Mouse (Mus musculus) CH12.LX (cell line): Measurements from ENCODE around the gene Cdc123.

ENCODE experiments used
- CTCF ChIP-seq, 2 experiments: IDR thresholded peaks in 1 of 2; conservative IDR thresholded peaks in 1 of 2; 2 replicates each; pipeline ENCODE4 v1.5.1; 2011 to 2012; ENCODE audit warnings: low read depth in 2 of 2, low read length in 2 of 2, improper control_type of control experiment in 1 of 2, inconsistent platforms in 1 of 2, mild to moderate bottlenecking in 1 of 2, moderate library complexity in 1 of 2
- EP300 ChIP-seq: IDR thresholded peaks from 2 replicates; pipeline ENCODE4 v1.6.1; 2011; ENCODE audit warnings: low read length, improper control_type of control experiment
- POLR2A ChIP-seq: IDR thresholded peaks from 2 replicates; pipeline ENCODE4 v1.6.1; 2011; ENCODE audit warnings: low read depth, mild to moderate bottlenecking, improper control_type of control experiment, low read length
- USF1 ChIP-seq: IDR thresholded peaks from 2 replicates; pipeline ENCODE4 v1.6.1; 2014; ENCODE audit warnings: low read depth, mild to moderate bottlenecking, inconsistent platforms, low read length, improper control_type of control experiment
- USF2 ChIP-seq: conservative IDR thresholded peaks from 2 replicates; pipeline ENCODE4 v1.6.1; 2011; ENCODE audit warnings: low read depth, low read length, improper control_type of control experiment

GRCm38 (mm10) chr2:5772464-5772863 is 72.5 kb downstream of the Cdc123 start:
- TF ChIP-seq CTCF (conservative IDR thresholded peaks at IDR 0.05 in 1 of 2, IDR thresholded peaks at IDR 0.05 in 1 of 2; ENCODE audit: low read depth in 2 of 2, low read length in 2 of 2): no peak
- TF ChIP-seq USF1: no peak
- no peak for TF ChIP-seq USF2
- TF ChIP-seq POLR2A: no peak
- TF ChIP-seq EP300: no peak
